Mouse (Mus musculus) T-helper 17 cell (primary cell): Measurements from ENCODE around the gene Sec14l1.
"Not testable (repeated sequence)": the region's sequence is repeated elsewhere in the genome, so short reads cannot be mapped to it uniquely, and the experiment has no call there.

ENCODE experiments used
- in situ Hi-C, 2 experiments: fragments of 300-600 bp; cut with MboI, MseI; formaldehyde crosslinking; loops; 1 replicate in 1 of 2; 2 replicates in 1 of 2; pipeline ENCODE4 v1.15.1; 2025; ENCODE audit warnings: high pct_unique_total_duplicates in 2 of 2

The Sec14l1 gene

GRCm38 (mm10) chr11:117114592-117115345 is at the start of gene Sec14l1:
Gene Sec14l1 (plus strand): TSS chr11:117115168.
- in situ Hi-C loops, result no loop called here

- in situ Hi-C loops, result not testable (repeated sequence)
Measured at GRCm38 (mm10) chr11:117065602-117066001, 49.4 kb upstream of the Sec14l1 start.

DNA sequence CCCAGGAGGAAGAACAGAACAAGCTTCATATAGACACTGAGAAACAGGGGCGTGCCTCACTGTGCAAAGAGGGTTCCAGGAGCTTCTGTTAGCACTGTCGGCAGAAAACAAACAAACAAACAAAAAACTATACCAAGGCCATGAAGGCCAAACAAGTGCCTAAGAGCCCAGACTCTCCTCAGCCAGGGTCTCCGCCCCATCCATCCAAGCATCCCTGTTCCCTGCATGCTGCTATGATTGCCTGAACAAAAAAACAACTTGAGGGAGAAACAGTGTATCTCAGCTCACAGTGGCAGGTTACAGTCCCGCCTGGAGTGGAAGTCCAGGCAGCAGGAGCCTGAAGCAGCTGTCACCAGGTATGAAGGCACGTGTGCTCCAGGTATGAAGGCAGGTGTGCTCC is 48.2 kb upstream of the Sec14l1 start:
- in situ Hi-C loops, result no loop called here

- in situ Hi-C loops, result no loop called here
Measured at GRCm38 (mm10) chr11:117068332-117068731, 46.6 kb upstream of the Sec14l1 start.

GRCm38 (mm10) chr11:117069027-117069426 is 45.9 kb upstream of the Sec14l1 start:
- in situ Hi-C loops, result no loop called here

GRCm38 (mm10) chr11:117070711-117071110 is 44.3 kb upstream of the Sec14l1 start:
- in situ Hi-C loops, result no loop called here

GRCm38 (mm10) chr11:117072128-117072527 is 42.8 kb upstream of the Sec14l1 start:
- in situ Hi-C loops, result no loop called here

- in situ Hi-C loops, result no loop called here
Measured at GRCm38 (mm10) chr11:117073426-117073825, 41.5 kb upstream of the Sec14l1 start.

DNA sequence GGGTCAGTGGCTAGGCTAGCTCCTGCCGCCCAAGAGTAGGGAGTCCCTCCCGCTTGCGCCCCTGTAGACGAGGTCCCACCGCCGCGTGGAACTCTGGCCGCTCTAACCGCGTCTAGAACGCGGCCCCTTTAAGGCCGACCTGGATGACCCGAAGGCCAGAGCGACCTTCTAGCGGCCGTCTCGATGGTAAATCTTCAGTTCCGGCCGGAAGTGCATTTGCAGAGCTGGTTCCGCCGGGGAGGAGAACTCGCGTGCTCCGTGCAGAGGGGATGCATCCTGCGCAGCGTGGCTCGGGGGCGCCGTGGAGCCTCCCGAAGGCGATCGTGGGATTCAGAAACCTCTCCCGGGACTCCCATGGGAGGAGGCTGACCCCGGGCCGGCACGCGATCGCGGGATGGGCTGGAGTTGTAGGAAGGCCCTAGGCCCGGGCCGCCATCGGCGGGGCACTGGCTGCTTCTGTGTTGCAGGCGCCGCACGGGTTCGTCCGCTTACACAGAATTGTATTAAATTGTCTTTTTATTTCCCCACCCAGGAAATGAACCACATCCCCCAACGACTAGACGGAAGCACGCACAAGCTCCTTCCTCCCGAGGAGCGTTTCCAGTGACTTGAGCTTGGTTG is 38.3 kb upstream of the Sec14l1 start:
- in situ Hi-C loops, result loop anchor here (5.0 kb wide), 3 partner anchors 101 to 281 kb away; no protein-coding TSS in a partner anchor

- in situ Hi-C loops, result loop anchor here (5.0 kb wide), 3 partner anchors 100 to 280 kb away; no protein-coding TSS in a partner anchor
Measured at GRCm38 (mm10) chr11:117077227-117077626, 37.7 kb upstream of the Sec14l1 start.

GRCm38 (mm10) chr11:117077902-117078301 is 37.1 kb upstream of the Sec14l1 start:
- in situ Hi-C loops, result loop anchor here (5.0 kb wide), 3 partner anchors 99 to 279 kb away; no protein-coding TSS in a partner anchor

DNA sequence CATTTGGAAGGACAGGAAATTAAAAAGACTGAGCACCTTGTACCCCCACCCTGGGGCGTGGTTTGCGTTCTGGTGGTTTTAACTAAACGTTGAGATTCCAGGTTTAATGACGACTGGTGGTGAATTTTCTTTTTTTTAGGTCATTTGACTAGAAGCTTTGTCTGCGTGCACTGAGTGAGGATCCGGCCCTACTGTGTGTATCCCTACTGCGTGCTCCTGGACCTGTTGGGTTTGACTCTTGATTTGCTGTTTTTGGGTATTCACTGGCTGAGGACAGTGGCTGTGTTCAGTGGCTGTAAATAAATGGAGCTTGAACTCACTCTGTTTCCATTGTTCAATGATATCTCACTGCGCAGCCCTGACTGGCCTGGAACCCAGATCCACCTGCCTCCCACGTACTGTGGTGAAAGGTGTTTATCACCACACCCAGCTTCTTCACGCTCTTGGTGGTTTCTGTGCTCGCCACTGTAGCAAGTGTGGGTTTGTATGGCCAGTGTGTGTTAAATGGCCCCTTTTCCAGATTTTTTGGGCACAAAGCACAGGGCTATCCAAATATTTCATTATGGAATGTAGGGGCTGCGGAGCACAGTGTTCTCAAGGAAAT is 36.2 kb upstream of the Sec14l1 start:
- in situ Hi-C loops, result loop anchor here (5.0 kb wide), 3 partner anchors 99 to 279 kb away; no protein-coding TSS in a partner anchor

DNA sequence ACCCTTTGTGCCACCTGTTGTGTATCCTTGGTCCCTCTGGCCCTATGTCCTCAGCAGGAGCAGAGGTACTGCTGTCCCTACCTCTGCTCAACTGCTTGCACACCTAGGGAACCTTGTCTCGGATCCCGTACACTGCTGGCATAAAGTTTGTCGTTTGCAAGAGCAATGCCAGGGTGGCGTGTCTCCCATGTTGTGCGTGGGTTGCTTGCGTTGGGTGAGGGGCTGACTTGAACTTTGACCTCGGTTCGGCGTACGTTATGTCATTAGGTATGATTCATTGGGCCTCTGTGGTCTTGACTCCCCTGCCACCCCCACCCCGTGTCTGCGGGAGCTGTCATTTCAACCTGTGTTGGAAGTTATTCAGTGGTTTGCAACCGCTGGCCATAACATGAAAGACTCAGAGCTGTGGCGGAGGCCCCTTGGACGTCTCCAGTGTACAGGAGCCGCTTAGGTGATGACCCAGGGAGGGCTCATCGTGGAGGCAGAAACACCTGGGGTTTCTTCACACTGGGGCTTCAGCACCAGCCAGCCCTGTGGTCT is 35.2 kb upstream of the Sec14l1 start:
- in situ Hi-C loops, result loop anchor here (5.0 kb wide), 3 partner anchors 98 to 278 kb away; no protein-coding TSS in a partner anchor

DNA sequence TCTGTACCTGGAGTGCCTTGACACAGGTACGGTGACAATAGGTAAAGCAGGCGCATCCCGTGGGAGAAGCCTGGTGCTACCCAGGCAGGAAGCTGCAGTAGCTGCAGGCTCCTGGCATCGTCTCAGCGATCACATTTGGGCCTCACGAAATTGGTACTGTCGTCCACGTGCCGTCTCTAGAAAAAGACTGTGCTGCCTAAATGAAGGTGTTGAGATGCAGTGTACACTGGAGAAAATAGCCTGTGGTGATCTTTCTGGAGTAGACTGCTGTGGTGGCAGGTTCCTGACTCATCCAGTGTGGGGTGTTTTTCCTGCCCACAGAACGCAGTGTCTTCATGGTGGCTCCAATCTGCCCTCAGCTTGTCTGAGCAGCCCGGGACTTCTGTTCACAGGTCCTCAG is 34.8 kb upstream of the Sec14l1 start:
- in situ Hi-C loops, result no loop called here

- in situ Hi-C loops, result no loop called here
Measured at GRCm38 (mm10) chr11:117081165-117082064, 33.6 kb upstream of the Sec14l1 start.

DNA sequence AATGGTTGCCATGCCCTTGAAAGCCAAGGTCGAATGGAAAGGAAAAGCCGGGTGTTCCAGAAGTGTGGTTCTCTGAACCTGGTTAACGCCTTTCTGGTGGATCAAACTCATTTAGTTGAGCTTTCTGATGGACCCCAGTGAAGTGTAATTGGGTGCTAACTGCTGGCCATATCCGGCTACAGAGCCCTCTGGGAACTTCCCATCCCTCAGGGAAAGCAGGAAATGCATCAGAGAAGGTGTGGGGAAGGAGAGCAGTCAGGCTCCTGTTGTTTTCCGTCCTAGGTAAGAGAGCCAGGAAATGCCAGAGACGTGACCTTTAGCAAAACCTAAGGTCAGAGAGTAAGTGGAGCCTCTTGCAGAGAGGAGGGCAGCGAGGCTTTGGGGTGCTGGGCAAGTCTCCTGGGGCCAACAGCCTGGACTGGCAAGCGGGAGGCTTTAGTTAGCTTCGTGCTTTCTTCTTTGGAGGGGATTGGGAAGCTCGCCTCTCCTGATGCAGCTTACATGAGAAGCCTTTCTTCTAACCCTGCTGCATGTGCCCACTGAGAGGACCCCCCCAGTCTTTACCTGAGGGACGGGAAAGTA is 32.5 kb upstream of the Sec14l1 start:
- in situ Hi-C loops, result no loop called here

GRCm38 (mm10) chr11:117083052-117083881 is 31.7 kb upstream of the Sec14l1 start:
- in situ Hi-C loops, result no loop called here

DNA sequence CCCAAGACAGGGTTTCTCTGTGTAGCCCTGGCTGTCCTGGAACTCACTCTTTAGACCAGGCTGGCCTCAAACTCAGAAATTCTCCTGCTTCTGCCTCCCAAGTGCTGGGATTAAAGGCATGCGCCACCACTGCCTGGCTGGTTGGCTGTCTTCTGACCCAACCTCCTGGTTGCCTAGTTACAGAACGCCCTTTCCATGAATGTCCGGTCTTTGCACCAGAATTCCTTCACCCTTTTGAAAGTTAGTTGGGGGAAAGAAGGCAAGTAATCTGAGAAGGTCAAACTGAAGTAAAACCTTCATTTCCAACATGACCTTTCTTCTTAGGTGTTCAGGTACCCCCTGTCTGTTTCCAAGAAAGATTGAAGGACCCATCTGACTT is 31.1 kb upstream of the Sec14l1 start:
- in situ Hi-C loops, result not testable (repeated sequence)

DNA sequence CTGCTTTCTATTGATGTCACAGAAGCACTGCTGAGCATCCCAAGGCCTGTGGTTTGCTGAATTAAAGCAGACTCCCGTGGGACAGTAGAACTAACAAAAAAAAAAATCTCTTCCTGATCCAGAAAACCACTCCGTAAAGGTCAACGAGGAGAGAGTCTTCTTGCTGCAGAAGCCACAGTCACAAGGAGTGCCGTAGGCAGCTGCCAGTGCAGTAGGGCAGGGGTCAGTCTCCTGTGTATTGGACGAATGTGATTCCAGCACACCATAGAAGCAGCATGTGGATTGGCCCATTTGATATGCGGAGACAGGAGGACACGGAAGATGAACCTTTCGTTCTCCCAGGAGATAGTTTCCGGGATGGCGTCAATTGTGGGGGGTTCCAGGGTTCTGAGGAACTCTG is 28.8 kb upstream of the Sec14l1 start:
- in situ Hi-C loops, result no loop called here
